Mouse (Mus musculus): Measurements from ENCODE around the gene Atp5e. TPM values are rescaled to one million over a fixed set of nuclear protein-coding genes. Genes with fewer than 3 reads are reported as not detected.

Gene Atp5e
- polyA plus RNA-seq, 1 experiment from 2014 or later = 851 TPM

GRCm38 (mm10) chr2:174436076-174436701 lies 27.7 kb downstream of the Atp5e start:
- 81% methylated on average over 26 of the region's 26 CpGs for WGBS
- Histone ChIP-seq H3K9ac (ENCODE audit: low read length) (no peak overlapping the region), H3K4me2 (replicated peaks; ENCODE audit: low read depth) (no peak overlapping the region), H3K4me1 (replicated peaks; ENCODE audit: control insufficient read depth, insufficient read depth) (peaks cover 4% of the 10 kb centered on the region), H3K36me3 (ENCODE audit: control insufficient read depth, insufficient read depth, low read length) (peaks cover 2% of the 10 kb centered on the region; the same call in 1 of the 2 replicates), H3K4me3 (ENCODE audit: low read depth, low read length) (no peak overlapping the region), H3K27me3 (ENCODE audit: control insufficient read depth, insufficient read depth, low read length) (no peaks in the 10 kb centered on the region), H3K9me3 (ENCODE audit: control insufficient read depth, low read length) (no peaks in the 10 kb centered on the region), H3K27ac (replicated peaks) (no peak overlapping the region)
- DNase-seq (ENCODE audit: low spot score) (no peak), ATAC-seq (ENCODE audit: low FRiP score, low TSS enrichment) (no peak)
- TF ChIP-seq CTCF (IDR thresholded peaks at IDR 0.05; ENCODE audit: low read depth) (no peak), EP300 (optimal IDR thresholded peaks at IDR 0.05) (no peak)

- H3K27me3 ChIP-seq (ENCODE audit: control insufficient read depth, insufficient read depth, low read length) = no peaks in the 10 kb centered on the region
- peaks cover 2% of the 10 kb centered on the region; the same call in 1 of the 2 replicates for H3K36me3 ChIP-seq (ENCODE audit: control insufficient read depth, insufficient read depth, low read length)
- DNase-seq (ENCODE audit: low spot score) (no peak), ATAC-seq (ENCODE audit: low FRiP score, low TSS enrichment) (no peak)
- no peak overlapping the region for H3K9ac ChIP-seq (ENCODE audit: low read length)
- H3K4me2 ChIP-seq (replicated peaks; ENCODE audit: low read depth) = no peak overlapping the region
- no peak overlapping the region for H3K27ac ChIP-seq (replicated peaks)
- no peak for TF ChIP-seq EP300 (optimal IDR thresholded peaks at IDR 0.05)
- no peaks in the 10 kb centered on the region for H3K9me3 ChIP-seq (ENCODE audit: control insufficient read depth, low read length)
- H3K4me1 ChIP-seq (replicated peaks; ENCODE audit: control insufficient read depth, insufficient read depth) = peaks cover 4% of the 10 kb centered on the region
- no peak overlapping the region for H3K4me3 ChIP-seq (ENCODE audit: low read depth, low read length)
- 97% methylated on average over 9 of the region's 9 CpGs for WGBS
These were observed 29.0 kb downstream of the Atp5e start for GRCm38 (mm10) chr2:174434943-174435342.

GRCm38 (mm10) chr2:174428996-174429591 lies 34.8 kb downstream of the Atp5e start:
- no peak for ATAC-seq (ENCODE audit: low FRiP score, low TSS enrichment)
- Histone ChIP-seq H3K4me1 (replicated peaks; ENCODE audit: control insufficient read depth, insufficient read depth) (no peaks in the 10 kb centered on the region), H3K27ac (replicated peaks) (no peak overlapping the region), H3K27me3 (ENCODE audit: control insufficient read depth, insufficient read depth, low read length) (no peaks in the 10 kb centered on the region), H3K9me3 (ENCODE audit: control insufficient read depth, low read length) (no peaks in the 10 kb centered on the region), H3K9ac (ENCODE audit: low read length) (no peak overlapping the region), H3K36me3 (ENCODE audit: control insufficient read depth, insufficient read depth, low read length) (peaks cover 22% of the 10 kb centered on the region), H3K4me2 (replicated peaks; ENCODE audit: low read depth) (no peak overlapping the region), H3K4me3 (ENCODE audit: low read depth, low read length) (no peak overlapping the region)
- TF ChIP-seq CTCF (IDR thresholded peaks at IDR 0.05; ENCODE audit: low read depth) (no peak), EP300 (optimal IDR thresholded peaks at IDR 0.05) (no peak)
- WGBS = 86% methylated on average over 10 of the region's 10 CpGs
- no peak for DNase-seq (ENCODE audit: low spot score)

GRCm38 (mm10) chr2:174428076-174428835 lies 35.6 kb downstream of the Atp5e start:
- Histone ChIP-seq H3K4me1 (replicated peaks; ENCODE audit: control insufficient read depth, insufficient read depth) (no peaks in the 10 kb centered on the region), H3K27ac (replicated peaks) (no peak overlapping the region), H3K4me3 (ENCODE audit: low read depth, low read length) (no peak overlapping the region), H3K36me3 (ENCODE audit: control insufficient read depth, insufficient read depth, low read length) (peaks cover 28% of the 10 kb centered on the region), H3K4me2 (replicated peaks; ENCODE audit: low read depth) (no peak overlapping the region), H3K9me3 (ENCODE audit: control insufficient read depth, low read length) (no peaks in the 10 kb centered on the region), H3K27me3 (ENCODE audit: control insufficient read depth, insufficient read depth, low read length) (no peaks in the 10 kb centered on the region), H3K9ac (ENCODE audit: low read length) (no peak overlapping the region)
- WGBS = 83% methylated on average over 18 of the region's 18 CpGs
- no peak for DNase-seq (ENCODE audit: low spot score)
- no peak for ATAC-seq (ENCODE audit: low FRiP score, low TSS enrichment)
- TF ChIP-seq EP300 (optimal IDR thresholded peaks at IDR 0.05) (no peak), CTCF (IDR thresholded peaks at IDR 0.05; ENCODE audit: low read depth) (no peak)

GRCm38 (mm10) chr2:174426856-174427255 lies 37.0 kb downstream of the Atp5e start:
- TF ChIP-seq EP300 (optimal IDR thresholded peaks at IDR 0.05) = no peak
- no peak for TF ChIP-seq CTCF (IDR thresholded peaks at IDR 0.05; ENCODE audit: low read depth)
- no peaks in the 10 kb centered on the region for H3K27me3 ChIP-seq (ENCODE audit: control insufficient read depth, insufficient read depth, low read length)
- H3K9ac ChIP-seq (ENCODE audit: low read length) = no peak overlapping the region
- H3K27ac ChIP-seq (replicated peaks) = no peak overlapping the region
- WGBS = 91% methylated on average over 12 of the region's 12 CpGs
- DNase-seq (ENCODE audit: low spot score) (no peak), ATAC-seq (ENCODE audit: low FRiP score, low TSS enrichment) (no peak)
- no peaks in the 10 kb centered on the region for H3K4me1 ChIP-seq (replicated peaks; ENCODE audit: control insufficient read depth, insufficient read depth)
- no peak overlapping the region for H3K4me2 ChIP-seq (replicated peaks; ENCODE audit: low read depth)
- H3K36me3 ChIP-seq (ENCODE audit: control insufficient read depth, insufficient read depth, low read length) = peaks cover 33% of the 10 kb centered on the region
- H3K4me3 ChIP-seq (ENCODE audit: low read depth, low read length) = no peak overlapping the region
- H3K9me3 ChIP-seq (ENCODE audit: control insufficient read depth, low read length) = no peaks in the 10 kb centered on the region

Measured in stomach, postnatal 0 days (tissue).